Mouse (Mus musculus) retina, postnatal 1 day (tissue): Measurements from ENCODE around the gene Unc119.
A peak's percentile ranks its signal among the peaks of the same experiment; 100 is the strongest.

ENCODE experiments used
- DNase-seq: peaks from one replicate; pipeline ENCODE4 v3.0.0-alpha.2; 2012

Gene Unc119

GRCm38 (mm10) chr11:78344890-78345715 is 1.8 kb downstream of the Unc119 start:
- peak; percentile 67 for DNase-seq

GRCm38 (mm10) chr11:78345801-78346200 is 2.5 kb downstream of the Unc119 start:
- no peak for DNase-seq

GRCm38 (mm10) chr11:78346326-78347069 is 3.2 kb downstream of the Unc119 start:
- DNase-seq: peak; percentile 88

- DNase-seq: peak; percentile 90
These were observed 3.9 kb downstream of the Unc119 start for GRCm38 (mm10) chr11:78347070-78347754.

- no peak for DNase-seq
These were observed 4.6 kb downstream of the Unc119 start for GRCm38 (mm10) chr11:78347908-78348307.

- DNase-seq: no peak
These were observed 5.2 kb downstream of the Unc119 start for GRCm38 (mm10) chr11:78348474-78348873.

- no peak for DNase-seq
These were observed 6.4 kb downstream of the Unc119 start for GRCm38 (mm10) chr11:78349441-78350358.

- no peak for DNase-seq
These were observed 9.8 kb downstream of the Unc119 start for GRCm38 (mm10) chr11:78353081-78353480.

GRCm38 (mm10) chr11:78354905-78355304 is 11.6 kb downstream of the Unc119 start:
- no peak for DNase-seq

GRCm38 (mm10) chr11:78355471-78356238 is 12.4 kb downstream of the Unc119 start:
- peak; percentile 67 for DNase-seq

GRCm38 (mm10) chr11:78358330-78359007 is 15.2 kb downstream of the Unc119 start:
- DNase-seq: peak; percentile 65

GRCm38 (mm10) chr11:78360125-78360788 is 17.0 kb downstream of the Unc119 start:
- DNase-seq: peak; percentile 85

- DNase-seq: no peak
These were observed 17.5 kb downstream of the Unc119 start for GRCm38 (mm10) chr11:78360789-78361131.

- DNase-seq: no peak
These were observed 20.2 kb downstream of the Unc119 start for GRCm38 (mm10) chr11:78363309-78364007.

GRCm38 (mm10) chr11:78364103-78364502 is 20.8 kb downstream of the Unc119 start:
- no peak for DNase-seq

- DNase-seq: no peak
These were observed 24.4 kb downstream of the Unc119 start for GRCm38 (mm10) chr11:78367456-78368225.

GRCm38 (mm10) chr11:78370389-78370788 is 27.1 kb downstream of the Unc119 start:
- DNase-seq: no peak

GRCm38 (mm10) chr11:78371711-78372110 is 28.4 kb downstream of the Unc119 start:
- DNase-seq: no peak

GRCm38 (mm10) chr11:78372166-78372565 is 28.9 kb downstream of the Unc119 start:
- DNase-seq: no peak
